20 mouse cellular contexts compared by ENCODE assay signal in genomic region chr3:23404877-23405276, GRCm38 (mm10).
DNase-seq lines count a peak whose midpoint lies in the region; TF ChIP-seq lines count a peak whose summit lies in the region.
"Had no signal": no experiment of that assay in that cellular context is flagged by ENCODE, and none has a peak within 500 bp of the region (broad histone marks: within the 10 kb centered on the region; RNA-seq: fewer than 3 reads in every experiment).

No protein-coding gene starts in this region.

- TF ChIP-seq CTCF in ES-Bruce4 (IDR thresholded peaks at IDR 0.05; ENCODE audit: low read depth, low read length): no peak

- in situ Hi-C loops in ES-E14 (cut with MboI; ENCODE audit: low sequenced_read_pairs in 2 of 2, unreplicated experiment in 2 of 2): no loop called here

- H3K36me3 ChIP-seq in ES-Bruce4 (ENCODE audit: control insufficient read depth, insufficient read depth, low read length, poor library complexity, severe bottlenecking) (no peaks in the 10 kb centered on the region), ES-E14 (ENCODE audit: control insufficient read depth, insufficient read depth, low read length, poor library complexity, severe bottlenecking) (no peaks in the 10 kb centered on the region)
- H3K36me3 ChIP-seq: embryonic facial prominence, embryonic 13.5 days; embryonic facial prominence, embryonic 15.5 days; forebrain, embryonic 10.5 days; forebrain, embryonic 12.5 days had no signal

- peaks cover 2% of the 10 kb centered on the region for H3K4me1 ChIP-seq in ES-Bruce4 (ENCODE audit: control insufficient read depth, insufficient read depth, low read length)
- H3K4me1 ChIP-seq in ES-E14 (ENCODE audit: control insufficient read depth in 2 of 2, insufficient read depth in 2 of 2, low read length in 2 of 2, poor library complexity in 1 of 2): no peaks in the 10 kb centered on the region; a peak in 1 of 4 replicates
- H3K4me1 ChIP-seq: embryonic facial prominence, embryonic 13.5 days; embryonic facial prominence, embryonic 15.5 days; forebrain, embryonic 10.5 days; forebrain, embryonic 12.5 days had no signal

- DNase-seq in ES-E14 (ENCODE audit: low read depth, low spot score) (peak; percentile 36), ZHBTc4 (ENCODE audit: low read depth, low spot score) (peak; percentile 69)
- no peak for DNase-seq in urinary bladder, postnatal 14 days (ENCODE audit: low spot score)
- no peak for DNase-seq in adrenal gland, postnatal 36 days
- DNase-seq in natural killer cell, adult 2 months (ENCODE audit: low spot score in 2 of 2): no peak
- DNase-seq: adrenal gland, adult 2 months; adrenal gland, postnatal 10 days; adrenal gland, postnatal 25 days; cerebellum, adult 11-12 months; cerebellum, adult 2 months; cerebellum, adult 9-10 months; cerebellum, postnatal 14 days; cerebellum, postnatal 36 days; embryo, embryonic 11 days had no signal

- no peaks in the 10 kb centered on the region for H3K9me3 ChIP-seq in ES-Bruce4 (replicated peaks; ENCODE audit: control insufficient read depth, insufficient read depth, low read length, poor library complexity, severe bottlenecking)
- no peaks in the 10 kb centered on the region for H3K9me3 ChIP-seq in ES-E14 (ENCODE audit: control insufficient read depth, insufficient read depth, low read depth, low read length)
- H3K9me3 ChIP-seq: embryonic facial prominence, embryonic 13.5 days; embryonic facial prominence, embryonic 15.5 days; forebrain, embryonic 10.5 days; forebrain, embryonic 12.5 days had no signal

- H3K9ac ChIP-seq in ES-Bruce4 (ENCODE audit: low read depth, poor library complexity, severe bottlenecking): no peak overlapping the region
- H3K9ac ChIP-seq in ES-E14 (ENCODE audit: insufficient read depth, low read depth, low read length, poor library complexity, severe bottlenecking): no peak overlapping the region
- H3K9ac ChIP-seq: embryonic facial prominence, embryonic 13.5 days; embryonic facial prominence, embryonic 15.5 days; forebrain, embryonic 12.5 days had no signal

- H3K27ac ChIP-seq in ES-Bruce4 (ENCODE audit: insufficient read depth, low read length) (peak overlapping the region; percentile 28; the same call in 1 of the 2 replicates), ES-E14 (ENCODE audit: insufficient read depth, low read depth, low read length, poor library complexity, severe bottlenecking) (no peak overlapping the region)
- H3K27ac ChIP-seq: embryonic facial prominence, embryonic 13.5 days; embryonic facial prominence, embryonic 15.5 days; forebrain, embryonic 10.5 days; forebrain, embryonic 12.5 days had no signal

- no peak for TF ChIP-seq POLR2A in ES-Bruce4 (IDR thresholded peaks at IDR 0.05; ENCODE audit: insufficient read depth, low read length)

- no peaks in the 10 kb centered on the region for H3K27me3 ChIP-seq in ES-Bruce4 (ENCODE audit: control insufficient read depth, insufficient read depth, low read length, poor library complexity, severe bottlenecking)
- H3K27me3 ChIP-seq: embryonic facial prominence, embryonic 13.5 days; embryonic facial prominence, embryonic 15.5 days; forebrain, embryonic 12.5 days had no signal

- TF ChIP-seq EP300 in ES-Bruce4 (IDR thresholded peaks at IDR 0.05; ENCODE audit: insufficient read depth, low read depth, low read length): no peak

- H3K4me3 ChIP-seq in ES-Bruce4 (ENCODE audit: low read depth, low read length) (no peak overlapping the region), ES-E14 (ENCODE audit: insufficient read depth in 1 of 2, low read depth in 1 of 2, low read length in 2 of 2, poor library complexity in 1 of 2, severe bottlenecking in 1 of 2) (no peak overlapping the region)
- H3K4me3 ChIP-seq: embryonic facial prominence, embryonic 13.5 days; embryonic facial prominence, embryonic 15.5 days; erythroblast, embryonic 14.5 days; forebrain, embryonic 10.5 days; forebrain, embryonic 12.5 days had no signal

TF ChIP-seq in ES-E14, 5 proteins besides CTCF, POLR2A, EP300 and RAD21:
- TF ChIP-seq ZC3H11A (IDR thresholded peaks at IDR 0.05; ENCODE audit: borderline replicate concordance, low read depth, low read length) (no peak), ZNF384 (IDR thresholded peaks at IDR 0.05; ENCODE audit: low read depth, low read length) (no peak), CHD2 (IDR thresholded peaks at IDR 0.05; ENCODE audit: low read depth, low read length) (no peak), HCFC1 (IDR thresholded peaks at IDR 0.05; ENCODE audit: borderline replicate concordance, insufficient read depth, low read length) (no peak), MAFK (IDR thresholded peaks at IDR 0.05; ENCODE audit: insufficient read depth, low read depth, low read length) (no peak)
TF ChIP-seq in ES-E14: peak in this region for 0.

Comparison
In these comparisons a context has a peak if more than half of its experiments do, and no peak if none do; other contexts are left out.
1. DNase-seq: peak in ES-E14 (single experiment) and ZHBTc4 (single experiment); none in urinary bladder, postnatal 14 days (single experiment), adrenal gland, postnatal 36 days (0 of 2) and natural killer cell, adult 2 months (0 of 2).